Mouse (Mus musculus): ENCODE measurements around the gene Matn4. TPM values are rescaled to one million over a fixed set of nuclear protein-coding genes. Genes with fewer than 3 reads are reported as not detected.

Matn4 gene
- polyA plus RNA-seq, 1 experiment = 0.93 TPM

DNA sequence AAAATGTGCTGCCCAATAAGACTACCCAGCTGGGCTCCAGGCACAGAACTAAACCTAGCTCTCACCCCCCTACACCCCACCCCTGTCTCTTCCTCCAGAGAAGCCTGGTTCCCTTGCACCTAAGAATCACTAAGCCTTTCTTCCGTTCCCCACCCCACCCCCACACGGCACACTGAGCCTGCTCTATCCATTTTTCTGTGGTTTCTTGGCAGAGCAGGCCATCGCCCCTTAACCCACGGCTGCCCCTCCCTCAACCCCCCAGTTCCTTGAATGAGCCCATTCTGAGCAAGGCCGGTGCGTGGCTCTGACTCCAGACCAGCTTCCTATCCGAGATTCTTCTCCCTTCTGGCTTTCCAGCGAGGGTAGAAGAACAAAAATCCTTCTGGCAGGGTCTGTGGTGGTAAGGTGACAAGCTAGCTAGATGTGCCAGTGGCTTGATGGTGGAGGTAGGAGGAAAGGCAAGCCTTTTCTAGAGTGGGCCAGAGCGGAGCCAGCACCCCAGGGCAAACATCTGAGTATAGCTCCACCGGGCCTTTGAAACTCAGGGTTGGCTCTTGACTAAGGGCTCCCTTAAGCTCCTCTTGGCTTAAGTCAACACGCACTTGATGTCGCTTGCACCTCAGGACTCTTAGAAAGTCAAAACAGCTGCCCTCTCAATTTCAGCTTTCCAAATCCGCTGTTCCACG, 1.4 kb downstream of the Matn4 start:
- no peak for TF ChIP-seq CTCF (IDR thresholded peaks at IDR 0.05; ENCODE audit: low read depth, low read length)
- H3K27ac ChIP-seq (ENCODE audit: insufficient read depth, low read length) = no peak overlapping the region
- no peak overlapping the region for H3K9ac ChIP-seq (ENCODE audit: low read depth, poor library complexity, severe bottlenecking)
- no peak overlapping the region for H3K4me3 ChIP-seq (ENCODE audit: low read depth, low read length)
- H3K27me3 ChIP-seq (ENCODE audit: control insufficient read depth, insufficient read depth, low read length, poor library complexity, severe bottlenecking) = peaks cover 3% of the 10 kb centered on the region
- H3K4me1 ChIP-seq (ENCODE audit: control insufficient read depth, insufficient read depth, low read length) = no peaks in the 10 kb centered on the region
- no peaks in the 10 kb centered on the region for H3K36me3 ChIP-seq (ENCODE audit: control insufficient read depth, insufficient read depth, low read length, poor library complexity, severe bottlenecking)
- H3K9me3 ChIP-seq (replicated peaks; ENCODE audit: control insufficient read depth, insufficient read depth, low read length, poor library complexity, severe bottlenecking) = no peaks in the 10 kb centered on the region

DNA sequence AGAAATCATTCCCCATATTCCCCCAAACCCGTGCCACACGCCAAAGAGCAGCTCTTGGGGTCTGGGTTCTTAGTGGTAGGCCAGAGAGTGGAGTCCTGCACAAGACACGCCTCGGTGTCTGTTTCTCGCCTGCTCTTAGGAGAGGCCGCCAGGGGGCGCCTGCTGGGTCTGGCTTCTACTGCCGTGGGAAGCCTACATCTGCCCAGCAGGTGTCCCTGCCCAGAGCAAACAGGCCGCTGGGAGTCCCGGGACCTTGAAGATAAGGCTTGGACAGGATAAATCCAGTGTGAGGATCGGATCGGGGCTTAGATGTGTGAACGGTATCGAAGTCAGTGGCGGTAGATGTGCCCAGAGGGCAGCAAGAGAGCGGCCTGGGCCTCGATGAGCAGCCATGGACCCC, 2.1 kb downstream of the Matn4 start, which contains the start of gene Rbpjl:
Rbpjl (plus strand) TSS at position 236 of the 400 bp plus-strand sequence.
- H3K27me3 ChIP-seq (ENCODE audit: control insufficient read depth, insufficient read depth, low read length, poor library complexity, severe bottlenecking) = peaks cover 3% of the 10 kb centered on the region
- no peak within 1 kb of the TSS for H3K4me3 ChIP-seq (ENCODE audit: low read depth, low read length)
- no peak within 1 kb of the TSS for H3K27ac ChIP-seq (ENCODE audit: insufficient read depth, low read length)
- no peaks in the 10 kb centered on the region for H3K4me1 ChIP-seq (ENCODE audit: control insufficient read depth, insufficient read depth, low read length)
- H3K36me3 ChIP-seq (ENCODE audit: control insufficient read depth, insufficient read depth, low read length, poor library complexity, severe bottlenecking) = no peaks in the 10 kb centered on the region
- TF ChIP-seq CTCF (IDR thresholded peaks at IDR 0.05; ENCODE audit: low read depth, low read length) (peak; percentile 81), POLR2A (IDR thresholded peaks at IDR 0.05; ENCODE audit: insufficient read depth, low read length) (no peak), EP300 (IDR thresholded peaks at IDR 0.05; ENCODE audit: insufficient read depth, low read depth, low read length) (no peak)
- H3K9me3 ChIP-seq (replicated peaks; ENCODE audit: control insufficient read depth, insufficient read depth, low read length, poor library complexity, severe bottlenecking) = no peaks in the 10 kb centered on the region; the same call in 1 of the 2 replicates
- H3K9ac ChIP-seq (ENCODE audit: low read depth, poor library complexity, severe bottlenecking) = no peak within 1 kb of the TSS

DNA sequence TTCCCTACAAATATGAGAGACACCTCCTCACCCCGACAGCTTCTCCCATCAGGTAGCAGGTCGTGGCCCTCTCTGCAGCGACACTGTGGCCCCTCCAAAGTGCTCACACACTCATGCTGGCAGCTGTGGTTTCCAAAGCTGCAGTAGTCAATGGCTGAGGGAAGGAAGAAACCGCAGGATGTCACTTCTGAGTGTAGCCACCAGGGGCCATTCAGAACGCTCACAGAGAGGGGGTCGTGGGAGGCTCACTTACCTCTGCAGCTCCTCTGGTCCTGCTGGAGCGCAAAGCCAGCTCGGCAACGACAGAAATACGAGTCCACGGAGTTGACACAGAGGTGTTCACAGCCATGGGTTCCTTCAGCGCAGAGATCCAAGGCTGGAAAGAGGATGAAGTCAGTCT, 8.0 kb downstream of the Matn4 start:
- H3K27me3 ChIP-seq (ENCODE audit: control insufficient read depth, insufficient read depth, low read length, poor library complexity, severe bottlenecking) = no peaks in the 10 kb centered on the region; the same call in 1 of the 2 replicates
- no peaks in the 10 kb centered on the region for H3K4me1 ChIP-seq (ENCODE audit: control insufficient read depth, insufficient read depth, low read length)
- H3K9me3 ChIP-seq (replicated peaks; ENCODE audit: control insufficient read depth, insufficient read depth, low read length, poor library complexity, severe bottlenecking) = no peaks in the 10 kb centered on the region; the same call in 1 of the 2 replicates
- no peak overlapping the region for H3K4me3 ChIP-seq (ENCODE audit: low read depth, low read length)
- TF ChIP-seq CTCF (IDR thresholded peaks at IDR 0.05; ENCODE audit: low read depth, low read length) (no peak), POLR2A (IDR thresholded peaks at IDR 0.05; ENCODE audit: insufficient read depth, low read length) (no peak), EP300 (IDR thresholded peaks at IDR 0.05; ENCODE audit: insufficient read depth, low read depth, low read length) (no peak)
- no peak overlapping the region for H3K9ac ChIP-seq (ENCODE audit: low read depth, poor library complexity, severe bottlenecking)
- H3K36me3 ChIP-seq (ENCODE audit: control insufficient read depth, insufficient read depth, low read length, poor library complexity, severe bottlenecking) = no peaks in the 10 kb centered on the region
- no peak overlapping the region for H3K27ac ChIP-seq (ENCODE audit: insufficient read depth, low read length)

DNA sequence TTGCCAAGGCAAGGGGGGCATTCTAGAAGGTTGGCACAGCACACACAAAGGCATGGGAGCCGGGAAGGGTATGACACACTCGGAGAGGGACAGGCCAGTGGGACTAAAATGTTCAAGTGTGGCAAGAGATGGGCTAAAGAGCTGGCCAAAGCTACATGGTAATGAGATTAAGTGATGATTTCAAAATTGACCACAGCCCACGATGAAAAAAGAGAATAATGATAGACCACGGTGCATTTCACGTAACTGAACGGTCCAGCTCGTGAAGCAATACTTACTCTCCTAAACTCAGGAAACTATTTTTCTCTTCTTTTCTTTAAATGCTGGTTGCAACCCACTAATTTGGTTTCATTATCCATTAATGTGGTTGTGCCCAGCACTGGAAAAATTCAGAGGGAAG, 8.9 kb downstream of the Matn4 start:
- Histone ChIP-seq H3K36me3 (ENCODE audit: control insufficient read depth, insufficient read depth, low read length, poor library complexity, severe bottlenecking) (no peaks in the 10 kb centered on the region), H3K27me3 (ENCODE audit: control insufficient read depth, insufficient read depth, low read length, poor library complexity, severe bottlenecking) (no peaks in the 10 kb centered on the region; the same call in 1 of the 2 replicates), H3K9me3 (replicated peaks; ENCODE audit: control insufficient read depth, insufficient read depth, low read length, poor library complexity, severe bottlenecking) (no peaks in the 10 kb centered on the region; the same call in 1 of the 2 replicates), H3K27ac (ENCODE audit: insufficient read depth, low read length) (no peak overlapping the region), H3K9ac (ENCODE audit: low read depth, poor library complexity, severe bottlenecking) (no peak overlapping the region), H3K4me1 (ENCODE audit: control insufficient read depth, insufficient read depth, low read length) (no peaks in the 10 kb centered on the region), H3K4me3 (ENCODE audit: low read depth, low read length) (no peak overlapping the region)
- no peak for TF ChIP-seq EP300 (IDR thresholded peaks at IDR 0.05; ENCODE audit: insufficient read depth, low read depth, low read length)
- no peak for TF ChIP-seq POLR2A (IDR thresholded peaks at IDR 0.05; ENCODE audit: insufficient read depth, low read length)
- no peak for TF ChIP-seq CTCF (IDR thresholded peaks at IDR 0.05; ENCODE audit: low read depth, low read length)

DNA sequence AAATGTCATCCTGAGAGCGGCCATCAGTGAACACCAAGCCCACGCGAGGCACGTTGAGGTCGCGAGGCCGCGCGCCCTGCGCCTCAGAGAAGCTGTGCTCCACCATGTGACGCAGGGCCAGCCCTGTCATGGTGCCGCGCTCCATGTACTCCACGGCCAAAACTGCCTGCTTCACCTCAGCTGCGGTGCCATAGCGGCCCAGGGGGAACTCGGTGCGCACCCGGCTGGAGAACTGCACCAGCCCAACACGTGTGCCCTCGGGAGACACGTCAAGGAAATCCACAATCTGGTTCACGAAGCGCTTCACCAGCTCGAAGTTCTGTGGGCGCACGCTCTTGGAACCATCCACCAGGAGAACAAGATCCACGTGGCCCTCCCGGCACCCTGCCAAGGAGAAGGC, 11.8 kb downstream of the Matn4 start:
- Histone ChIP-seq H3K4me1 (ENCODE audit: control insufficient read depth, insufficient read depth, low read length) (no peaks in the 10 kb centered on the region), H3K36me3 (ENCODE audit: control insufficient read depth, insufficient read depth, low read length, poor library complexity, severe bottlenecking) (no peaks in the 10 kb centered on the region), H3K27ac (ENCODE audit: insufficient read depth, low read length) (no peak overlapping the region), H3K9ac (ENCODE audit: low read depth, poor library complexity, severe bottlenecking) (no peak overlapping the region), H3K27me3 (ENCODE audit: control insufficient read depth, insufficient read depth, low read length, poor library complexity, severe bottlenecking) (no peaks in the 10 kb centered on the region), H3K4me3 (ENCODE audit: low read depth, low read length) (peak overlapping the region; percentile 0; the same call in 1 of the 2 replicates), H3K9me3 (replicated peaks; ENCODE audit: control insufficient read depth, insufficient read depth, low read length, poor library complexity, severe bottlenecking) (no peaks in the 10 kb centered on the region; the same call in 1 of the 2 replicates)
- no peak for TF ChIP-seq POLR2A (IDR thresholded peaks at IDR 0.05; ENCODE audit: insufficient read depth, low read length)
- no peak for TF ChIP-seq CTCF (IDR thresholded peaks at IDR 0.05; ENCODE audit: low read depth, low read length)
- TF ChIP-seq EP300 (IDR thresholded peaks at IDR 0.05; ENCODE audit: insufficient read depth, low read depth, low read length) = no peak

DNA sequence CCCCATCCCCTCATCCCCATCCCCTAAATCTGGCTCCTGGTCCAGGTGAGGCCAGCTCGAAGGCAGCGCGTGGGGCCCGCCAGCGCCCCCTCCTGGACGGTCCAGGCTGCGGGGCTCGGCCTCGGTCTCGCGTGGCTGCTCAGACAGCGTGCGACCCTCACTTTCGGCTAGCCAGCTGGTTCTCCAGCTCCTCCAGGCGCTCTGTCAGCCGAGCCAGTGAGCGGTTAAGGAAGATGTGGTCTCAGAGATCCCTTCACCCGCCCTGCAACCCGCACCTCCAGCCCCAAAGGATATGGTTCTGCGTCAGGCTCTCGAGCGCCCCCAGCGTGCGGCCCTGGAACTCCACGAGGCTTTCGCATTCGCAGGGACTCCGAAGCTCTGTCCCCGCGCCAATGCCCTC, 15.5 kb downstream of the Matn4 start:
- no peak overlapping the region for H3K27ac ChIP-seq (ENCODE audit: insufficient read depth, low read length)
- TF ChIP-seq EP300 (IDR thresholded peaks at IDR 0.05; ENCODE audit: insufficient read depth, low read depth, low read length) (no peak), CTCF (IDR thresholded peaks at IDR 0.05; ENCODE audit: low read depth, low read length) (peak; percentile 59)

More for the DNA sequence above, 15.5 kb downstream of the Matn4 start:
- H3K36me3 ChIP-seq (ENCODE audit: control insufficient read depth, insufficient read depth, low read length, poor library complexity, severe bottlenecking) = no peaks in the 10 kb centered on the region
- H3K9me3 ChIP-seq (replicated peaks; ENCODE audit: control insufficient read depth, insufficient read depth, low read length, poor library complexity, severe bottlenecking) = no peaks in the 10 kb centered on the region
- H3K9ac ChIP-seq (ENCODE audit: low read depth, poor library complexity, severe bottlenecking) = peak overlapping the region; percentile 12
- H3K27me3 ChIP-seq (ENCODE audit: control insufficient read depth, insufficient read depth, low read length, poor library complexity, severe bottlenecking) = no peaks in the 10 kb centered on the region
- H3K4me1 ChIP-seq (ENCODE audit: control insufficient read depth, insufficient read depth, low read length) = peaks cover 2% of the 10 kb centered on the region
- peak overlapping the region; percentile 64 for H3K4me3 ChIP-seq (ENCODE audit: low read depth, low read length)
